Mouse (Mus musculus) MEL (cell line): Measurements from ENCODE around the gene Xlr4a. TPM values are rescaled to one million over a fixed set of nuclear protein-coding genes. Genes with fewer than 3 reads are reported as not detected.

Source experiments
- DNase-seq: peaks from one replicate; pipeline ENCODE4 v3.0.0; 2011; ENCODE audit warnings: low read depth, low spot score
- H3K27ac ChIP-seq: 2 replicates; pipeline ENCODE4 v1.5.1; 2012; ENCODE audit warnings: low read depth, mild to moderate bottlenecking, control low read depth, low read length, moderate library complexity; ENCODE audit not compliant: control insufficient read depth
- H3K27me3 ChIP-seq, 2 experiments: fragments of 150-350 bp in 1 of 2; sonication (generic) in 1 of 2; 2 replicates each; pipeline ENCODE4 v1.6.1; 2012; ENCODE audit warnings: low read length in 2 of 2, mild to moderate bottlenecking in 2 of 2, improper control_type of control experiment in 1 of 2, moderate library complexity in 1 of 2; ENCODE audit not compliant: insufficient read depth in 2 of 2, control insufficient read depth in 1 of 2
- H3K36me3 ChIP-seq, 2 experiments: 2 replicates each; pipeline ENCODE4 v1.6.1; 2012 to 2014; ENCODE audit warnings: low read length in 2 of 2, improper control_type of control experiment in 1 of 2, inconsistent platforms in 1 of 2, mild to moderate bottlenecking in 1 of 2; ENCODE audit not compliant: insufficient read depth in 2 of 2, control insufficient read depth in 1 of 2
- H3K4me1 ChIP-seq, 2 experiments: fragments of 150-350 bp in 1 of 2; sonication (generic) in 1 of 2; 2 replicates each; pipeline ENCODE4 v1.6.1; 2012; ENCODE audit warnings: low read length in 2 of 2, improper control_type of control experiment in 1 of 2, mild to moderate bottlenecking in 1 of 2; ENCODE audit not compliant: insufficient read depth in 2 of 2, control insufficient read depth in 1 of 2
- H3K4me3 ChIP-seq, 2 experiments: fragments of 150-350 bp in 1 of 2; sonication (generic) in 1 of 2; 2 replicates each; pipeline ENCODE4 v1.5.1; 2012; ENCODE audit warnings: low read depth in 2 of 2, low read length in 2 of 2, mild to moderate bottlenecking in 2 of 2, moderate library complexity in 2 of 2, control low read depth in 1 of 2, improper control_type of control experiment in 1 of 2; ENCODE audit not compliant: control insufficient read depth in 1 of 2, insufficient read depth in 1 of 2
- H3K79me2 ChIP-seq: 2 replicates; pipeline ENCODE4 v1.6.1; 2012; ENCODE audit warnings: mild to moderate bottlenecking, low read length, moderate library complexity; ENCODE audit not compliant: control insufficient read depth, poor library complexity, insufficient read depth
- H3K9ac ChIP-seq: 2 replicates; pipeline ENCODE4 v1.6.1; 2012; ENCODE audit warnings: low read depth, mild to moderate bottlenecking, control low read depth, low read length, moderate library complexity; ENCODE audit not compliant: control insufficient read depth, poor library complexity, severe bottlenecking
- H3K9me3 ChIP-seq: fragments of 150-350 bp; sonication (generic); replicated peaks from 2 replicates; pipeline ENCODE4 v1.6.1; 2012; ENCODE audit warnings: mild to moderate bottlenecking, low read length, improper control_type of control experiment, moderate library complexity; ENCODE audit not compliant: insufficient read depth
- EP300 ChIP-seq, 2 experiments: IDR thresholded peaks; 2 replicates each; pipeline ENCODE4 v1.6.1; 2011; ENCODE audit warnings: improper control_type of control experiment in 2 of 2, low read length in 2 of 2, low read depth in 1 of 2, mild to moderate bottlenecking in 1 of 2
- GABPA ChIP-seq: IDR thresholded peaks from 2 replicates; pipeline ENCODE4 v1.6.1; 2012; ENCODE audit warnings: low read depth, mild to moderate bottlenecking, inconsistent platforms, low read length, improper control_type of control experiment, moderate library complexity
- KAT2A ChIP-seq: conservative IDR thresholded peaks from 2 replicates; pipeline ENCODE4 v1.6.1; 2012; ENCODE audit warnings: low read depth, low read length, improper control_type of control experiment, inconsistent platforms
- MAFK ChIP-seq: IDR thresholded peaks from 2 replicates; pipeline ENCODE4 v1.6.1; 2011; ENCODE audit warnings: low read depth, mild to moderate bottlenecking, low read length, improper control_type of control experiment, borderline replicate concordance
- MAX ChIP-seq: IDR thresholded peaks from 2 replicates; pipeline ENCODE4 v1.6.1; 2011; ENCODE audit warnings: low read length, improper control_type of control experiment
- NRF1 ChIP-seq: IDR thresholded peaks from 2 replicates; pipeline ENCODE4 v1.6.1; 2014; ENCODE audit warnings: low read depth, mild to moderate bottlenecking, inconsistent platforms, low read length, improper control_type of control experiment, moderate library complexity; ENCODE audit not compliant: poor library complexity, insufficient read depth, severe bottlenecking
- RAD21 ChIP-seq: IDR thresholded peaks from 2 replicates; pipeline ENCODE4 v1.6.1; 2011; ENCODE audit warnings: mild to moderate bottlenecking, low read depth, low read length, improper control_type of control experiment
- UBTF ChIP-seq: IDR thresholded peaks from 2 replicates; pipeline ENCODE4 v1.6.1; 2012; ENCODE audit warnings: low read depth, mild to moderate bottlenecking, inconsistent platforms, low read length, improper control_type of control experiment, moderate library complexity, borderline replicate concordance; ENCODE audit not compliant: insufficient read depth
- USF2 ChIP-seq, 2 experiments: IDR thresholded peaks; 2 replicates each; pipeline ENCODE4 v1.6.1; 2011 to 2012; ENCODE audit warnings: improper control_type of control experiment in 2 of 2, low read length in 2 of 2, borderline replicate concordance in 1 of 2, inconsistent platforms in 1 of 2, low read depth in 1 of 2, mild to moderate bottlenecking in 1 of 2; ENCODE audit not compliant: insufficient read depth in 1 of 2
- ZKSCAN1 ChIP-seq: IDR thresholded peaks from 2 replicates; pipeline ENCODE4 v1.6.1; 2012; ENCODE audit warnings: low read depth, mild to moderate bottlenecking, inconsistent platforms, low read length, improper control_type of control experiment, moderate library complexity
- ZNF384 ChIP-seq: IDR thresholded peaks from 2 replicates; pipeline ENCODE4 v1.6.1; 2012; ENCODE audit warnings: low read depth, mild to moderate bottlenecking, inconsistent platforms, low read length, improper control_type of control experiment
- polyA plus RNA-seq, 2 experiments: library from polyadenylated mRNA; stranded (reverse) in 1 of 2; unstranded in 1 of 2; fragments of >175 nt in 1 of 2; fragments of >200 nt in 1 of 2; gene quantifications; 2 replicates each; pipeline versions ENCODE4 v1.2.1 to v1.2.4; 2012; ENCODE audit warnings: low replicate concordance in 2 of 2, low read depth in 1 of 2; ENCODE audit not compliant: insufficient read length in 2 of 2, insufficient read depth in 1 of 2, missing spikeins in 1 of 2
- total RNA-seq: library from RNA; depleted of rRNA; stranded (reverse); fragments of 300-350 nt; gene quantifications from 2 replicates; pipeline ENCODE4 v1.2.3, GENCODE M21; 2012

Gene Xlr4a
- total and polyA plus RNA-seq, 3 experiments = 0.19 to 0.29 TPM; not detected in 1

DNA sequence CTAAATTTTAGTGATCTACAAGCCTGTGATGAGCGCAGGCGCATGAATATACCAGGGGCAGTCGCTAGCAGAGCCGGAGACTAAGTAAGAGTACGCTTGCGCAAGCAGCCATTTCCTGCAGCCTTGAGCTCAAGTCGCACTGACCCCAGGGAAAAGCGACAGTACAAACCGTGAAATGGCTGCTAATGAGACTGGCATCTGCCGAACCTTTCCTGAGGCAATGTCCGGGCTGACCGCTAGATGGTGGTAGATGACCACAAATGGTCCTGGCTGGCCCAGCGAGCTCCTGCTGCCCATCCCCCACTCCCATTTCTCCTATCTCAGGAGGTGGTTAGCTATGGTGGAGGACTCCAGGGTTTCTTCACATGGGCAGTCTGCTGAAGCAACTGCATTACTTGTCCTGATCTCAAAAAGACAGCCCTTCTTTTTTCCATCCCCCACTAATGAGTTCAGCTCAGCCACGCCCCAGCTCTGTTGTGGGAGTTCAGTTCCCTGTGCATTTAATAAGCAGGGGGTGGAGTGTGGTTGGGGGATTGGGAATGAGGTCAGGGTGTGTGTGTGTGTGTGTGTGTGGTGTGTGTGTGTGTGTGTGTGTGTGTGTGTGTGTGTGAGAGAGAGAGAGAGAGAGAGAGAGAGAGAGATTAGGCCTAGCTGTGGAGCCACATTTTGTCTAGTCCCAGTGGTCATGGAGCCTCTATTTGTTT lies 28.3 kb downstream of the Xlr4a start (continued):
- TF ChIP-seq ZKSCAN1 (no peak), EP300 (IDR thresholded peaks at IDR 0.05; ENCODE audit: low read depth in 1 of 2, low read length in 2 of 2) (0 out of 4 replicates have a peak, but pooled peaks of 1 of the 2 experiments have one; percentile 14), ZNF384 (no peak)

DNA sequence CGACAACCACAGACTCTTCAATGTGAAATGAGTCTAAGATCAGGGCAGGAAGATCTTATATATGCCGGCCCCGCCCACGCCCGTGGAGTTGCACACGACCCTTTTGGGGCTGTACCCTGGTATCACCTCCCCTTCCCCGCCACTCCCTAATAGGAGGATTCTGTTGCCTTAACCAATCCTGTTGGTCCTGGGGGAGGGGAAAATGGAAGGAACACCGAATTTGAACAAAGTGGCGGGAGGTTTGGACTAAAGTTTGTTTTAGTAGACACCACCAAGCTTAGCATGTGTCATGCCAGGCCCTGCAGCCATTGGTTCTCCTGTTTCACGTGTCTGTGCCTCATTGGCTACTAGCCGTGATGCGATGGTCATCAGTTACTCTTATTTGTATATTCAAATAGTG lies 42.6 kb downstream of the Xlr4a start:
- no peaks in the 10 kb centered on the region for H3K27me3 ChIP-seq

DNA sequence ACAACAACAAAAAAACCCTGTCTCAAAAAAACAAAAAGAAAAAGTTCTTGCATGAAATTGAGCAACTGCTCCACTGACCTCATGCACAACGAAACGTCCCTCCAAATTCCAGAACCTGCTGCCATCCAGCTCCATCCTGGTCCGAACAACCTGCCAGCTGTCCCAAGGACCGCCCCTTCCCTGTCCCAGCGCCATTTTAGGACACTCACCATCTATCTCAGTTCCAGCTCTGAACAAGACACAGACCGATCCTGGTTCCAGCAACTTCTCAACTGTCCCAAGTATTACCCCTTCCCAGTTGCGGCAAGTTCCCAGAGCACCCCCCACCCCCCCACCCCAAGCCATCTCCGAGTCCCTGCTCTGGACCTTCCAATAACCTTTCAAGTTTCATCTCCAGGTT lies 43.4 kb downstream of the Xlr4a start:
- Histone ChIP-seq H3K27ac (no peak overlapping the region), H3K79me2 (no peaks in the 10 kb centered on the region), H3K27me3 (no peaks in the 10 kb centered on the region), H3K4me3 (no peak overlapping the region), H3K4me1 (no peaks in the 10 kb centered on the region), H3K9ac (no peak overlapping the region), H3K36me3 (no peaks in the 10 kb centered on the region), H3K9me3 (no peaks in the 10 kb centered on the region)
- no peak for DNase-seq
- TF ChIP-seq UBTF = no peak
- no peak for TF ChIP-seq KAT2A
- TF ChIP-seq MAX = no peak
- TF ChIP-seq NRF1 = no peak
- no peak for TF ChIP-seq RAD21
- no peak for TF ChIP-seq MAFK
- no peak for TF ChIP-seq USF2 (IDR thresholded peaks at IDR 0.05; ENCODE audit: borderline replicate concordance in 1 of 2, insufficient read depth in 1 of 2, low read depth in 1 of 2, low read length in 2 of 2)

More for the DNA sequence above, 42.6 kb downstream of the Xlr4a start:
- Histone ChIP-seq H3K9me3 (no peaks in the 10 kb centered on the region), H3K4me1 (no peaks in the 10 kb centered on the region), H3K4me3 (no peak overlapping the region), H3K9ac (no peak overlapping the region), H3K27ac (no peak overlapping the region), H3K79me2 (no peaks in the 10 kb centered on the region), H3K36me3 (no peaks in the 10 kb centered on the region)
- DNase-seq = no peak
- no peak for TF ChIP-seq RAD21
- no peak for TF ChIP-seq GABPA
